Mouse (Mus musculus) yolk sac, embryonic 10.5 days (tissue): ENCODE data around the gene Calhm6.

Source experiments
- DNase-seq: peaks from one replicate; pipeline ENCODE4 v3.0.0-alpha.2; 2017; ENCODE audit warnings: low spot score

Gene Calhm6

GRCm38 (mm10) chr10:34110863-34111465 lies 16.8 kb downstream of the Calhm6 start:
- DNase-seq, result no peak

- peak; percentile 18 for DNase-seq
These were observed 31.3 kb downstream of the Calhm6 start, which contains the start of gene Calhm5 for GRCm38 (mm10) chr10:34096418-34096883. TSS of gene Calhm5 (minus strand) at chr10:34096519.

GRCm38 (mm10) chr10:34095964-34096363 lies 31.8 kb downstream of the Calhm6 start:
- DNase-seq, result no peak

GRCm38 (mm10) chr10:34095147-34095546 lies 32.6 kb downstream of the Calhm6 start:
- no peak for DNase-seq

GRCm38 (mm10) chr10:34091888-34092287 lies 35.9 kb downstream of the Calhm6 start:
- no peak for DNase-seq

- DNase-seq, result no peak
These were observed 37.3 kb downstream of the Calhm6 start for GRCm38 (mm10) chr10:34090481-34090880.

- no peak for DNase-seq
These were observed 38.3 kb downstream of the Calhm6 start for GRCm38 (mm10) chr10:34089517-34089916.

- no peak for DNase-seq
These were observed 39.3 kb downstream of the Calhm6 start for GRCm38 (mm10) chr10:34088515-34088914.

- DNase-seq, result no peak
These were observed 41.3 kb downstream of the Calhm6 start for GRCm38 (mm10) chr10:34086514-34086913.
